Mouse (Mus musculus) kidney, adult 2 months (tissue): ENCODE measurements around the gene AC153137.1.
A peak's percentile ranks its signal among the peaks of the same experiment; 100 is the strongest.

Experiments
- CTCF ChIP-seq: fragments of 200-500 bp; conservative IDR thresholded peaks from 2 replicates; pipeline ENCODE4 v1.5.1; 2011; ENCODE audit warnings: low read depth, mild to moderate bottlenecking, control low read depth, low read length, moderate library complexity, mixed read lengths; ENCODE audit not compliant: insufficient read depth, insufficient read length
- POLR2A ChIP-seq: fragments of 200-500 bp; IDR thresholded peaks from one replicate; pipeline ENCODE4 v1.6.1; 2011; ENCODE audit warnings: low read depth, low read length, control low read depth

- peak; percentile 10; the same call in 1 of the 2 replicates for TF ChIP-seq CTCF
- TF ChIP-seq POLR2A: no peak
Measured at GRCm38 (mm10) chr1:30948361-30948949, 29.3 kb downstream of the AC153137.1 start.
